Mouse (Mus musculus): Measurements from ENCODE around the gene Sema3f.
A peak's percentile ranks its signal among the peaks of the same experiment; 100 is the strongest.

Sema3f gene

DNA sequence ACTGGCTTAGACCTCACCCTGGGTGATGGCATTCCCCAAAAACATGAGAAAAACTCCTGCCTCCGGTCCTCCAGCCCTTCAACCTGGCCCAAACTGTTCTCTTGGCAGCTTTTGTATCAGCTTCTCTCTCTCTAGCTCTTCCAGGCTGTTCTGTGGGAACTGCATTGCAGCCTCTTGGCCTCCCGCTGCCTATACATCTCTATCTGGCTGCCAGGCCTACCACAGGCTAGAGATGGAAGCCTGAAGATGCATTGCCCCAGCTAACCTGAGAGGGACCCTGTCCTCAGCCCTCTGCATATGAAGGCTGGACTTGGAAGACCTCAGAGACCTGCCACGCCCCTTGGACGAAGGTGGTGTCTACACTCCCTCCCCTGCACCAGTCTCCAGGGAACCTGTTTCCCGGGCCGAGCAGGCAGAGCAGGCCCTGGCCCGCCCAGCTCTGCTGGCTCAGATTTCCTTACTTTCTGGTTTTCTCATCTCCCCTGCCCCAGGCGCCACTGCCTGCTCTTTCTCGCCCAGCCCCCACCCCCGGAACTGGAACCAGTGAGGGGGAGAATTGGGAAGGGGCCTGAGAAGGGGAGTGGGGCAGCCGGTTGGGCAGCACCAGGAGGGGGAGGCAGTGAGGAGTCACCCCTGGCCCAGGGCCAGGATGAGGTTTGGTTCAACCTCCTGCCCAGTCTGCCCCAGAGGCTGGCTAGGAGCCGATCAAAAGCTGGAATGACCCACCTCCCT lies 4.1 kb upstream of the Sema3f start:
- peak; percentile 64 for DNase-seq

DNA sequence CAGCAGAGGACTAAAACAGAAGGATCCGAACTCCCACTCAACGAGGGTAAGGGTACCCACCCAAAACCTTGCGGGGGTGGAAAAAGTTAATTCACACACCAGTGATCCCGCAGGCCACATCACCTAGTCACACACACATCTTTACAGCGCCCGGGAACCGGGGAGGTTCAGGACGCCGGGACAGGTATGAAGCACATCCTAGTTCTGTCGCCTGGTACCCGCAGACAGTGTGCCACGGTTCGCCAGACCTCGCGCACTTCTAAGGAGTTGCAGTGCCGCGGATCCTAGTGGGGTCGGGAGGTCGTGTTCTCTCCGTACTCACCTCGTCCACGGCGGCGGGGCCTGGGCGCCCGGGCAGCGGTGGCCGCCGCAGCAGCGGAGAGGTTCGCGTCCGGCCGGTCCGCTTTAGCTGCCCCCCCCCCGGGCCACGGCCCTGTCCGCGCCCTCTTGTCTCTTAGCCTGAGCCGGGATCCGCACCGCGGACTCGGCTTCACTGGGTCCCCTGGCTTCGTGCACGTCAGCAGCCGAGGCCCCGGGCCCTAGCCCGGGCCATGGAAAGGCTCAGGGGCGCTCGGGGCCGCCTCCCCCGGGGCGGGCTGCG lies 1.1 kb downstream of the Sema3f start:
- DNase-seq, result no peak

DNA sequence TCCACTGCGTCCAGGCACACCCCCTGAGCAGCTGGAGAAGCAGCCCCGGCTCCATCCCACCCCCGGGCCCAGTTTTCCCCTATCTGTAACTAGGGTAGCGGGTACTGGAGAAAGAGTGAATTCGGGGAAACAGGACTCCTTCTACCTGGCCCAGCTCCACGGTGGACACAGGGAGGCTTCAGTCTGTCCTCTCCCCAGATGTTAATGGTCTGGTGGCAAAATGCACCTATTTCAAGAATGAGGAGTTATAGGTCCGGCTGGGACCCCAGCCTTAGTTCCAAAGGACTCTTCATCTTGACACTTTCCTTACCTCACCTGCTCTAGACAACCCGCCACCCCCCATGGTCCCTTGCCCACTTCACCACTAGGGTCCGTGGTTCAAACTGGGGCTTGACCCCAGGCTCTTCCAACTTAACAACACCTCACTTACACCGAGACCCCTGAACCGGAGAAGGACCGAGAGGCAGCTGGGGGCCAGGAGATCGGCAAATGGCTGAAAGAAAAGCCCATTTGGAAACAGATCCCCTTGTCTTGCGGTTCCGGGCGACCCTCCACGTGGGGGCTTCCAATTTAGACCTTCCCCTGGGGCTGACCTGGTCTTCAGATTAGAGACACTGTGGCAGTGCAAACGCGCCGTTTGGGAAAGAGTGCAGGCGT lies 1.7 kb downstream of the Sema3f start:
- DNase-seq, result no peak

DNA sequence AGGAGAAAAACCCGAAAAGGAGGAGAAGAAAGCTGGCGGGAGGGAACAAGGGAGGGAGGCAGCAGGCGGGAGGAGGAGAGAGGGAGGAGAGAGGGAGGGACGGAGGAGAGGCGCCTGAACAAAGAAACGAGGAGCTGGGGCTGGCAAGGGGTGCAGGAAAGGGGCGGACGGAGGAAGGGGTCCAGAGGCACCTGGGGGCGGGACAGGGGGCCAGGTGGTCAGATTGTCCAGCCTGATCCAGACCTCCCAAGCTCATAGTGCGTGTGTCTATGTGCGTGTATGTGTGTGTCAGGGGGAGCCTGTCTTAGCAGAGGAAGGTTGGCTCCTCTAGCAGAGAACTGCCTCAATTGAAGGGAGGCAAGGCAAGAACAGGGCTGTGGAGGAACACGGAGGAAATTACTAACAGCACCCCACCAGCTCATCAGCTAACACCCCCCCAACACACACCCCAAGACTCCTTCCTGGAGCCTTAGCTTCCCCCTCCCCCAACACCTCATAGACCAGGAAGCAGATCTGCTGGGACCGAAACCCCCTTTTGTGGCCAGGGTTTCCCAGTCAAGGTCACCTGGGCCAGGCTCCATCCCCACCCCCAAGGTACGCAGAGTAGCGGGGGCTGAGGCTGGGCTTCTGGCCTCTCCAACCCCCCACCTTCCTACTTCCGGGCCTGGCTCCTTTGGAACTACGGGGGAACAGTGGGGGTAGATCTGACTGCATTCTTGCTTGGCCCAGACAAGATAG lies 2.4 kb downstream of the Sema3f start:
- DNase-seq, result no peak

DNA sequence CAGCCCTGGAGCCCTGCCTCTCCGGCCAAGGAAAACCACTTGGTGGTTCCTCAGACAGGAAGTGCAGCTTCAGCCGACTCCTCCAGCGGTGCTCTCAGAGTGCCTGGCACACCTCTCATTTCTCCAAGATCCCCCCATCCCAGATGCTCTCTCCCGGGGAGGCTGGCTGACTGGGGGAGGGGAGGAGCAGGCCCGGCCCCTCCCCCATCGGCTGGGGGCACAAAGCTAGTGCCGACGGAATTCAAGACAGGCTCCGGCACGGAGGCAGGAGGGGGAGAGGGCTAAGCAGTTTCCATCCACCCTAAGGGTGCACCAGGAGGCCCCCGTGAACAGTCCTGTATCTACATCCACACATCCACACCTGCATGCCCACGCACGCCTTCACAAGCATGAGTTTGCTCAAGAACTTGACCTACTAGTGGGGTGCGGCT lies 3.5 kb downstream of the Sema3f start:
- DNase-seq, result no peak

DNA sequence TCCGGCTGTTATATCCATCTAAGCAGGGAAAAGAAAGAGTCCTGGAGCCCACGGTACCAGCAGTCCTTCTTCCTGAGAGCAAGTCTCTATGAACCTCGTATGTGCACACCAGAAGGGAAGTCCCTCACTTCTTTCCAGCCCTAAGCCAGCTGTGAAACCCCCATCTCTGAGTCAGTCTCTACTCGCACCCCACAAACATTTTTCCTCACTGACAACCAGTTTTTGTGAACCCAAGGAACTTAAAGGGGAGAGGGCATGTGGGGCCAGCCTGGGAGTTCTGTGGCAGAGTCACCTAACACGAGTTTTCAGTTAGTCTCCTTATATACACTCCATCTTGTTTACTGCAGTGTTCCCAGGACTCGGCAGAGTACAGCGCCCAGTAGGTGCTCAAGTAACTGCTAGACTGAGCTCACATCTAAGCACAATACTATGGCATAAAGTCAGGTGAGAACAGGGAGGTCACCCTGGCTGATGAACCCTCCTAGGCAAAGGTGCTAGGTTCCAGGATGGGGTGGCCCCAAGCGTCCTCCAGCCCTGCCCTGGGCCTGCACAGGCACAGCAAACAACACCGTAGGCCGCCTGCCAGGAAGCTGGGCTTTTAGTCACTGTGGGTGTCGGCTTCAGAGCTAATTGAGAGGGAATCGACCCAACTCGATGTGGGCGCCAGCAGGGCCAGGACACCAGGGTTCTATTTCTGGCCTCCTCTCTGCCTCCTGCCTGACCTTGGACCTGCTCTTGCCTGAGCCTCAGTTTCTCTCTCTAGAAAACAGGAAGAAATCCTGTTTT lies 6.7 kb downstream of the Sema3f start:
- DNase-seq, result no peak

DNA sequence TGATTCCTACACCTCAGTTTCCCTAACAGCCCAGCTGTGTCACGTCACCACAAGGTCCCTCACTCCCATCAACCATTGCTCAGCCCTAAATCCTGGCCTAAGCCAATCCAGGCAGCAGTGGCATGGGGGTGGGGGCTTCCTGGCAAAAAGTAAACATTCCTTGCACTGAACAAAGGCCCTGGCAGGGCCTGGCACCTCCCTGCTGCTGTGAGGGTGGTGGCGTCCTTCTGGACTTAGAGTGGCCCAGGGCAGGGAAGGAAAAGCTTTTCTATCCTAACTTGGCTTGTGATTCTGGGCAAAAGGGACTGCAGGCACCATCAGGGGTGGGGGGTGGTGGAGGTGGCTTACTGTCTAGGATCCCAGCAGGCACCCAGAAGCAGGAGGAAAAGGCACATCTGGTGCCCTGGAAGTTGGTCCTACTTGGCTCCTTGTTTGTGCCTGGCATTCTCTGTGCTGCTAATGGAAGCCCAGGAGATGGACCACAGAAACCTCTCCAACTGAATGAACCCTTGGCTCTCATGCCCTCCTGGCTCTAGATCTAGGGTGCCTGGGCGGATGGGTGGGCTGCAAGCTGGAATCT lies 7.6 kb downstream of the Sema3f start:
- no peak for DNase-seq

DNA sequence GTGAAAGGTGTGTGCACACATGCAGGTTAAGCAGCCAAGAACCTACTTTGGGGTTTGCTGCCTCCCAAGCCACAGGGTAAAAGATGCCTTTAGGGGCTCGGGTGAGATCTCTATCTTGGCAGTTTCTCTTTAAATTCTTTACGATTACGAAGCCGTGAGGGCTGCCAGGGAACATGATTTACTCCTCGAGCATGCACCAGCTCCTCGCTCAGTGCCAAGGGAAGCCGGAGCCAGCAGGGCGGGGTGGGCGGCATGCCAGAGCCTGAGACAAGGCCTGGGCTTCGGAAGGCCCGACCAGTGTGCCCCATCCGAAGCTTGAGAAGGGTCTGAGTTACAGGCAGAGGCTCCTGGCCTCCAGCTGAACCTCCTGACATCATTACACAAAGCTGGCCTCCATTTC lies 8.7 kb downstream of the Sema3f start:
- peak; percentile 84 for DNase-seq

DNA sequence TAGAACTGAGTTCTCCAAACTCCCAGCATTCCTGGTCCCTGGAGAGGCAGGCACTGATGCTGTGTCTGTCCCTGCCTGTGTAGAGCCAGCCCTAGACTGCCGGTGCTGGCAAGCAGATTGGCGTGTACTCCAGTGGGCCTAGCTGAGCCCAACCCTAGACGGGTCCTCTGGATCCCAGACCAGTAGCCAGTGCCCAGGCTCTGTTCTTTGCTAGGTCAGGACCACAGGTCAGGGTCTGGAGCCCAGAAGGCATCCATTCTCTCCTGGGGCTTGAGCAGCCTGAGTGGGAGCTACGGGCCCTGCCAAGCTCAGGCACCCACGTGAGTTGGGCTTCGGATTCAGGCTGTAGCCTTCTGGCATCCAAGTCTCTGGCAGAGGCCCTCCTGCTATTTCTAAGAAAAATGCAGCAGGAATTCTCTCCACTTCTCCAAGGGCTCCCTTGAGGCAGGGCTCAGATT lies 10.1 kb downstream of the Sema3f start:
- no peak for DNase-seq

DNA sequence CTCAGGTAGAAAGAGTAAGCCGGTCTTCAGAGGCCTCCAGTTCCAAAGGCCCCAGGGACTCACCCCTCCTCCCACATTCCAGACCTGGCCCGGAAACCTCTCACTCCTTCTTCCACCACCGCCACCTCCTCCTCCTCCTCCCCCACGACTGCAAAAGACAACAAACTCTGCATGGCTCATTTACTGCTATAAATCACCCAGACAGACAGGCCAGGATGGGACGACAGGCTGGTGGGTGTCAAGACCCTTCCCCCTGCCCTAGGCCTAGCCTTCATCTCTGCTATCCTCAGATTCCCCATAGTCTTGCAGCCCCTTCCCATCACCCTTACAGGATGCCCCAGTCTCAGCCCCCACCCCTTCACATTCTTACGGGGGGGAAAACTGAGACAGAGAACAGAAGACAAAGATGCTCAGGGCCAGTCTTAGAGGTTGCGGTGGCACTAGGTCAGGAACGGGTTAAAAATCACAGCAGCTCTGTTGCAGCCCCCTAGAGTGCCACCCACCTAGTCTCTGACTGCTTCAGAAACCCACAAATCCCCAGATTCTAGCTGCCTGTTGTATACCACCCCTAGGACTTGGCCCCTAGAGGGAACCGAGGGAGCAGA lies 10.8 kb downstream of the Sema3f start:
- no peak for DNase-seq

DNA sequence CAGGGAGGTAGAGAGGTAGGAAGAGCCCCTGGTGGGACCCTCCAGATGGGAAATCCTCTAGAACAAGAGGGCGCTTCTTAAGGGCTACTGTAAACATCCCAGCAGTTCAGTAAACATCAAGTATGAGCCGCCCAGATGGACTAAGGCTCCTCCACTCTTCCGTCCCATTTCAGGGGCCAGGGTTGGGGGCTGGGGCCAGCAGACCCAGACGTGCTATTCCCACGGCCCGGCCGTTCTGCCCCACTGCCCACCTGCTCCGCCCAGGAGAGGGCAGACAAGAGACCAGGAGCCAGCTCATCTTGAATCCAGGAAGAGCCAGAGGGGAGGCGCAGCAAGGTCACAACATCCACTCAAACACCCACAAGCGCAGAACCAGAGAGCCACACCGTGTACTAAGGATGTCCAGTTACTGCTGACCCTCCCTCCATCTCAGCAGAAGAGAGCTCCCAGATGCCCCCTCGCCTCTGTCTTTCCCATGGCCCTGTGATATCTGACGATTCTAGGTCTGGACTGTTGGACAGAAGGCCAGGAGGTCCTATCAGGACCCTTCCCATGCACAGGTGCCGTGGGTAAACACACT lies 11.6 kb downstream of the Sema3f start:
- no peak for DNase-seq

DNA sequence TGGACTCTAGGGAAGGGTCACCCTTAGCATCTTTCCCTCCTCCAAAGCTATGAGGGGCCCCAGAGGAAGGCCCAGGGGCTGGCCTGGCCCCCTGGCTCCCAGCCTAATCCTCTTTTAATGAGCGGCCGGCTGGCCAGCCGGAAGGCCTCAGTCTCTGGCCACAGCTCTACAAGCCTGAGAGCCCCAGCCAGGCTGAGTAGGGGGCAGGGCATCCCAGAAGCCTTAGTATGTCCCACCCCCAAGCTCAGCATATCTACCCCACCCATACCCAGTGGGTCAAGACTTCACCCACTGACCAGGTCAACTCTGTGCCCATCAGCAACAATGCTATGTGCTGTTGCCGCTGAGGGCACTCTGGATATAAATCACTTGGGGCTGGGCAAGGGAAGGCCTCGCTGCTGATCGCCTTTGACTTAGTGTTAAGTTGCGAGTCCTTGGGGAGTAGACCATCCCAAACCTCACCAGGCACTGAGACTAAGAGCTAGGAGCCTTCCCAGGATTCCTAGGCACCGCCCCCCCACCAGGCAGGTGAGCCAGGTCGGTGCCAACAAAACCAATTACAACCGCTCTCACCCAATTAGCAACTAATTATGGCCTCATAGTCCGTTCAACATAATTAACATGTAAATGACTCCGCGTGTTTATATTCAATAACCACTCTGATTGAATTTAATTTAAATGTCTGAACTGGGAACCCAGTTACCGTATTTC lies 12.3 kb downstream of the Sema3f start:
- DNase-seq, result no peak

DNA sequence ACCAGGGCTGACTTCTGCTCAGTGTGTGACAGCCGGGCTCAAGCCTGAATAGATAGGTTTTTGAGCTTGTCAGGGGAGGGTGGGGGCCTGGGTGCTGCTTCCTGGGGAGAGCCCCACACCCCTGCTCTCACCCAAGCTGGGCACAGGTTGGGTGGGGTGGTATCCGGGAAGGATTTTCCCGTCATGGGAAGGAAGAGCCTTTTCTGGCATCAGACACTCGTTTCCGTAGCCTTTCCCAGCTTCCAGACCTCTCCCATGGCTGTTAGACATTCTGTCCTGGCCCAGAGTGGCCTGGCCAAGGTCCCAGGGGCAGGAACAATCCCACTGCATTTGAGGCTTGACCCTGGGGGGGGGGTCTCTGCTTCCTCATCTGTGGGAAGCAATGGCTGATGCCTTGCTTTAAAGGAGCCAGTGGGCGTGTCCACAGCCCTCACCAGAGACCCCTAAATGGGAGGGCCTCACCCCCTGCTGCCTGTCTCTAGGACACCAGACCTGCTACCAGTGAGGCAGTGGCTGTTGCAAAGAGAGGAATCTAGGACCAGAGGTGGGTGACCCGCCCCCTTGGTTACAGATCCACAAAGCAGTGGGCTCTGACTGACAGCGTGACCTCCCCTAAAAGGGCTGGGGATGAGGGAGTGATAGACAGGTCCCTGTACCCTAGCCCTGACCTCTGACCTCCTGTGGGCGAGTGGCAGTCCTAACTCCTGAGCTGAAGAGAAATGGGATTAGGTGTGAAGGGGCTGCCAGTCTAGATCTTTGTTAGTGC lies 13.2 kb downstream of the Sema3f start:
- no peak for DNase-seq

DNA sequence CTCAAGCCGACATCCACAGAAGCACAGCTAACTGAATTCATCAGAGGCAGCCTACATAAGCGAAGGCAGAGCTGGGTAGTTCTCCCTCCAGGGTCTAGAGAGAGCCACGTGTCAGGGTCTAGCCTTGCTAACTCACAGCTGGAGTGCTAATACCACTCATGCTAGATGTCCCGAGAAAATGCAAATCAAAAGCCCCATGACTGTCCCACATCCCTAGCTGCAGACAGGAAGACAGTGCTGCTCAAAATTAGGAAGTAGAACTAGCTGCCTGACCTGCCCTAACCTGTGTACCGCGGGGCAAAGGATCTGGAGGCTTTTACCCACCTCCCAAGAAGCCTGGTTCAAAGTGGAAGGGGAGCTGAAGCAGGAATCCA lies 14.2 kb downstream of the Sema3f start:
- no peak for DNase-seq

DNA sequence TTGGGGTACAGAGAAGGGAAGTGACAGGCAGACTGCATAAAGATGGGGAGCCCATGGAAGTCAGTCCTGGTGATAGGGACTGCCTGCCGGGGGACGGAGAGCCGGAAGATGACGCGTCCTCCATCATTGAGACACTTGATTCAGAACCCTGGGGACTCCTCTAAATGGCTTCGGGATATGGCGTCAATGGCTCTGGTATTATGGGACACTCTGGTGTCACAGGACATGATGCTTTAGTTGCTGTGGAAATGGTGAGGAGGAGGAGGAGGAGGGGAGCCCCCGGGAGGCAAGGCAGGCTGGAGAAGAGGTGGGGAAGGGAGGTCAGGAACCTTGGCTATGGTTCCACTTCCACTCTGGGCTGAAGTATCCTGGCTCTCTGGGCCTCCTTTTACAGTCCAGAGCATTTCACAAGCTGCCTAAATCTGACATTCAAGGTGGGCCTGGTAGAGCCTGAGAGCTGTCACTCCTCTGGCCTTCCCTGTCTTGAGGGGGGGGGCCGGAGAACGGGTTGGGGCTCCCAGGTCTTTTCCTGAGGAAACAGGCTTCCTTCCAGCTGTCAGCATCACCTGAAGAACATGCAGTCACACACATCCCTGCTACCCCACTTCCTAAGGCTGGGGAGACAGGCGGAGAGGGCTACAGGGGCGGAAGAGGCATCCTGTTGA lies 14.7 kb downstream of the Sema3f start:
- no peak for DNase-seq

DNA sequence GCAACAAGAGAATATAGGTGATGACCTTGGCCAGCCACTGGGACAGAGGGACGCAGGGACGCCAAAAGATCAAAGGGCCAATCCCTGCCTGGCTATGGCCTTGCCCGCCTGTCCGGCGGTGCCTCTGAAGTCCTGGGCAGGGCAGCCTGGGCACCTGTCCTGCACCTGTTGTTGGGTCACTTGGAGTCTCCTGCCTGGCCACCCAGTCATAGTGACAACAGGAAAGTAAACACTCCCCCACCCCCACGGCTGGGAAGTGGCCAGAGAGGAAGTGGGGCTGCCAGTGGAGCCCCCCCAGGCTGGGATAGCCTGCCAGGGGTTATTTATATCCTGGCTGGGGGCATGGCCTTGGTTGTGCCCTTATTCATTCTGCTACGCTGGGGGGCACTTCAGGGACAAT lies 15.6 kb downstream of the Sema3f start:
- DNase-seq, result no peak

DNA sequence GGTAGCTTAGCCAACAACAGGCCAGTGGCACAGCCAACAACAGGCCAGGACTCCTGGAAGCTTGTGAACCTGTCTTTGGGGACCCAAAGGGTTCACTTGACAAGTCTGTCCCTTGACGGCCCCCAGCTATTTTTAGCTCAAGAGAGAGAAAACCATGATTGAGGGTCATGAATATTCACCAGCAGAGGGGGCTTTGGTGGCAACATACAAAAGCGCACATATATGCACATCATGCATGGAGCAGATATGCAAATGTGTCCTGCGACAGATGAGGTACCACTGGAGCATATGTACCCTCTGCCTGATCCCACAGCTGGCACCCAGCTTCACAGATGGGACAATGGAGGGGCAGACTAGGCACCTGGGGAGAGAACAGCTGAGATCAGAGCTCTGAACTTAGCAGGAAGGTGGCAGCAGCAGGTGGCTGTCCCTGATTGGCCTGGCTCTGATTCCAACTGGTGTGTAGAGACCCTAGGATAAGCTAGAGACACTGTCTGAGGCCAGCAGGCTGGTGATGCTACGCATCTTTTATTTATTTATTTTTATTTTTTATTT lies 16.8 kb downstream of the Sema3f start:
- no peak for DNase-seq

DNA sequence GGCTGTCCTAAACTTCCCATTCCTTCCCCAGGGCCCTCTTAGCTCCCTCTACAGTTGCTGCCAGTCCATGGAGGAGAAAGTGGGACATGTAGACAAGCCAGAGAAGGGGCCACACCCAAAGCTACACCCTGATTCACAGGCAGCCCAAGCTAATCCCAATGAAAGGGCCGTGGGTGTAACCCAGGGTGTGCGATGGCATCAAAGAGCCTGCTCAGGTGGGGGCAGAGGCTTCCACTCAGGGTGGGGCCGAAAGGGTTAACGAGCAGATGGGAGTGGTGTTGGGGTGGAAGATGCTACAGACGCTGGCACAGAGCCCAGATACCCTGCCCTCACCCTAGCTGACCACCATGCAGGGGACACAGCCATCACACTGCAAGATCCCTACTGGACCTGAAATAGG lies 17.5 kb downstream of the Sema3f start:
- no peak for DNase-seq

DNA sequence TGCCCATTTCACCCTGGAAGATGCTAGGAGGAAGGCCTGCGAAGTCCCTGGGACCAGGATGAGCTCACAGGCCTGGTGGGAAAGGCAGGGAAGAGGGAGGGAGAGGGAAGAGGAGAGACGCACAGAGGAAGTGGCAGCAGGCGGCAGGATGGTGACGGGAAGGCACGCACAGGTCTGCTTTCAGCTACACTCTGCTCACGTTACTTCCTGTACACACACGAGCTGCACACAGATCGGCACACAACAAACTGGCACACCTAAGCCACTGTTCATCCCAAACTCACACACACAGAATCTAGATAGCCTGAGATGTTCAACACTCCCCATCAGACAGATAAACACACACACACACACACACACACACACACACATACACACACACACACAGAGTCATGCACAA lies 19.9 kb downstream of the Sema3f start:
- DNase-seq, result no peak

All from cerebellum, adult 11 months (tissue).